Mouse (Mus musculus) forelimb bud, embryonic 11.5 days (tissue): ENCODE data around the gene Fndc7.
"Not testable (repeated sequence)": the region's sequence is repeated elsewhere in the genome, so short reads cannot be mapped to it uniquely, and the experiment has no call there.

ENCODE experiments used
- DNase-seq: peaks from one replicate; pipeline ENCODE4 v3.0.0-alpha.2; 2012; ENCODE audit warnings: low read depth, low spot score

The Fndc7 gene

GRCm38 (mm10) chr3:108855864-108856263 lies 33.9 kb downstream of the Fndc7 start:
- DNase-seq, result no peak

DNA sequence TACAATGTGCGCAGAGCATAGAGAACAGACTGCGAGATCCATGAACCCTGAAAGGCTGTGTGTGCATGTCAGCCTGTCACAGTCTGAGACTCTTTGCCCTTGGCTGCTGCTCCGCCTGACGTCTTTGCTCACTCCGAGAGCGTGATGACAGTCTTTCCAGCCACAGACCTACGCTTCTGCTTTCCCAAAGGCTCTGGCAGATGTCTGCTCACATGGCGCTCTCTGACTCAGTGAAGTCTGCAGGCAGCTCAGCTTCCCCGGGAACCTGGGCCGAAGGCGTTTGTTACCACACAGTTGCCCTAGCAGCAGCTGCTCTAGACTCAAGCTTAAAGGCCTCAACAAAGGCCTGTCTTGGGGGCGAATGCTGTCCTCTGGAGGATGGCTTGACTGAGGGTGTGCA lies 34.4 kb downstream of the Fndc7 start:
- no peak for DNase-seq

DNA sequence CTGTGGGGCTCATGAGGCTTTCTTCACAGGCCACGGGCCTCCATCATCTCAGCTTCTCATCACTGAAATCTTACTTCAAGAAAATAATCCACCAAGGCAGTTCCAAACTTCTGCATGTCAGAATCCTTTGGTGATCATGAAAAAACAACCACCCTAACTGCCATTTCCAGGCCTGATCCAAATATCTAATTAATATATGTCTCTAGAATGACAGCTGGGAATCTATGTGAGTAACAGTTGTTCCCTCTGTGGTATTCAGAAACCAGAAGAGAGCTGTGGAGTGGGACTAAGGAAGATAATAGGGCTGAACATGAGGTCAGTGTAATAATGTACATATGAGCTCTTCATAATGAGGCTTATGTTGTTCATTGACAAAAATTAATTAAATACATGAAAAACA lies 36.5 kb downstream of the Fndc7 start:
- DNase-seq, result no peak

DNA sequence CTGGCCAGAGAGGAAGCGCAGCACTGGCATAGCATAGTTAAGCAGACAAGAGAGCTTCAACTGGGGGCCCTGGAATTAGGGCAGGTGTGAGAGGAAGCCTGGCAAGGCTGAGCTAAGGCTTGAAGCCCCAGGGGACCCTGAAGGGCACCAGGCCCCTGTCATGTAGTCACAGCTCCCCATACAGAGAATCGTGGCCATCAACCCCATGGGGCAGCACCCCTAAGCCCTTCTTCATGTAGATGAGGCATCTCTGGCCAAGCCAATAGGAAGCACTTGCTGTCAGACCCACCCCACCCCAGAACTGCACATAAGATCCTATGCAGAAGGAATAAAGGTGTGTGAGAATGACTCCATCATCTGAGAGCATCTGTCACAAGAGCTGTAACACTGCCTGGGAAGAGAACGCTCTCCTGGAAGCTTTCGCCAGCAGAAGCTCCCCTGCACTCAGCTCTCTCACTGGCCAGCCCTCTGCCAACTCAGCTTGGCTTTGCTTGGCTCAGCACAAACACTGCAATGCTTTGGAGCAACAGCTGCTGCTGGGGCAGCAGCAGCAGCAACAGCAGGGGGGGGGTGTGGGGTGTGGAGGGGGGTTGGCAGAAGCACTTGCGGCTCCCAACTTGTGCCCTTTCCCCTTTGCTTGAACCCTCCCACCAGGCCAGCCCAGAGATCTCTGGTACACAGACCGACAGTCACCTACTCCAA lies 37.7 kb downstream of the Fndc7 start:
- DNase-seq, result no peak

DNA sequence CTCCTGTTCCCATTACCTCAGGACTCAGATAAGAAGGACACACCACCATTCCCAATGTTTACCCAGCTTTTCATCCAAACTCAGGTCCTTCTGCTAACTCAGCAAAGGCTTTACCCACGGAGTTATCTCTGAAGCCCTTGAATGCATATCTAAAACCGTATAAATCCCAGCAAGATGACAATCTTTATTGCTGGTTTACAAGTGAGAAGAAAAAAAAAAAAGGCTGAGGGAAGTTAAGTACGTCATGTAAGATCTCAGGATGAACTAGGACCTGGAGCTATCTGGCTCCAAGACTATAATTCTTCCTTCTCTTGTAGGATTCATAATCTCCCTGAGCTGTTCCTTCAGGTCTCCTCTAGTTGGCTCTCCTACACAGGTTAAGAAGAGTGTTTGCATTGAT lies 38.3 kb downstream of the Fndc7 start:
- no peak for DNase-seq

DNA sequence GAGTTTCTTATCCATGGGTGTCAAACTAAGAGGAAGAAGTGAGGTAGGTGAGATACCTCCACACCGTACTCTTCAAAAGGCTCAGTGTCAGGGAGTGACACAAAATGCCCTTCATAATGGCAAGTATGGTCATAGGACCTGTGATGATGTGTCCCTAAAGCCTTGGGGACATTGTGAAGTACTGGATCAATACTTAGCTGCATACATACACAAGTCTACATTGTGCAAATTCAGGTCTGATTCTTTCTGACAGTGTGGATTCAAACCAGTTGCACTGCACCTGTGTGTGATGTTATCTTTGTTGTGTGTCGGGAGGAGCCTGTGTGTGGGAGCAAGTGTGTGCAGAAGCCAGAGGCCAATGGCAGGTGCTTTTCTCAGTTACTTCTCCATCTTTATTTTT lies 38.7 kb downstream of the Fndc7 start:
- no peak for DNase-seq

DNA sequence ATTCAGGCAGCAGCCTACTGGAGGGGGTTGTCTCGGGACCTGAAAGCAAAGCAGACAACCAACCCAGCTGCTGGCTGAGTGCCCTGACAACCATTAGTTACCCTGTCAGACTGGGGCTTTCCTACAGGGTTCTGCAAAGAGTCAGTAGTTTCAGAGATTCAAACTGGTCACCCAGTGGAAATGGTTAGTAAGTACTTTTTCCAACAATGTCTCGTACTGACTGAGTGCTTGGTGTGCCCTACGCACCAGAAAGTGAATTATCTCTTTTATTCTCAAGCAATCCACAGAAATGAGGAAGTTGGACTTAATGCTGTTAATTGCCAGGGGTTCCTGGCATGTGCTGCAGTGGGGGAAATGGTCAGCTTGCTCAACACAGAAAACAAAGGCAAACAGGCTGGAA lies 39.3 kb downstream of the Fndc7 start:
- no peak for DNase-seq

GRCm38 (mm10) chr3:108846616-108847015 lies 43.2 kb downstream of the Fndc7 start:
- no peak for DNase-seq

DNA sequence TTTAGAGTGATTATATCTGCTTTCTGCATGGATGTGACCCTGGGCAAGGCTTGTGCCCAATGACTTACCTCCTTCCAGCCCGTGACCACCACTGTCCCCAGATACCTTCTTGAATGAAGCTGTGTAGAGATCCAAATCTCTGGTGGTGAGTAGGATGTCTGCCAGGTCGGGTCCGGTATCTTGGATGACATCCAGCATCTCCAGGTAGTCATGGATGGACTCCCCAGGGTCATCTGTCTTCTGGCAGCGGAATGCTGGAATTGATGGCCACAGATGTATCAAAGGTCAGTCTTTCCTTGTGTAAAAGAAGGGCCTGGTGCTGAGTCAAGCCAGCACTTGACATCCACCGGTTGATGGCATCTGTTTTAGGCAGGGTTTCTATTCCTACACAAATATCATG lies 45.3 kb downstream of the Fndc7 start:
- no peak for DNase-seq

DNA sequence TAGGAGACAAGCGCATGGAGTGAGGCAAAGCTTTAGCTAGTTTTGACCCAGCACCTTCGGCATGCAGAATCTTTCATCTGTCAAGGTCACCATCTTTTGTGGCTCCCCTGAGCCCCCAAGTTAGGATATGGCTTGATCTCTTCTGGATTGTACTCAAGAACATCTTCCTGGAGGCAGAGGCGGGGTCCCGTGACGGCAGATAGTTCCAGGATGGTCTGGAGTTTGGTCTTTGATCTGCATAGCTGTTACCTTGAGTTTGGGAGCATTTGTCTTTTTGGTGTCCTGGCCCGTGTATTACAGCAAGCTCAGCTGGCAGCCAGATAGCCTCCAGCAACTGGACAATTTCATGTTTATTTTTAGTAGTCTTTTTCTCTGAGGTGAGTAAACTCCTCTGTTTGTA lies 45.8 kb downstream of the Fndc7 start:
- no peak for DNase-seq

GRCm38 (mm10) chr3:108840716-108841054 lies 49.1 kb downstream of the Fndc7 start:
- DNase-seq, result no peak

- peak; percentile 97 for DNase-seq
These were observed 49.6 kb downstream of the Fndc7 start, which contains the start of gene Stxbp3 for GRCm38 (mm10) chr3:108840000-108840715. TSS of gene Stxbp3 (minus strand) at chr3:108840526.

GRCm38 (mm10) chr3:108839647-108839999 lies 50.2 kb downstream of the Fndc7 start:
- DNase-seq, result no peak

GRCm38 (mm10) chr3:108838980-108839379 lies 50.8 kb downstream of the Fndc7 start:
- DNase-seq, result no peak

GRCm38 (mm10) chr3:108836931-108837330 lies 52.9 kb downstream of the Fndc7 start:
- DNase-seq, result no peak

GRCm38 (mm10) chr3:108833717-108834116 lies 56.1 kb downstream of the Fndc7 start:
- not testable (repeated sequence) for DNase-seq

DNA sequence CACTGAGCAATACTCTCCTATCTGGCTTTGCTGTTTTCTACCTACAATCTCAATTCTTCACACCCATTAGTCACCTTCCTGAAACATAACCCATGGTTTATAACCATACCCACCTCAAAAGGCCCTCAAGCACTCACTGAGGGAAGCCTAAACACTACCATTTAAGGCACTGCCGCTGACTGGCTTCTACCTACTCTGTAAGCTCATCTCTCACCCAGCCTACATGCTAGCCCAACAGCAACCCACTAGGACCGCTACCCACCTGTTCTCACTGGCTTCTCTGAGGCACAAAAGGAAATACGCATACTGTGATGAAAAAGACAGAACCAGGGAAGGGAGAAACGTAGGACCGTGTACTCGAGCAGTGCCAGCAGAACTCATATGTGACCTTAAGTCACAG lies 58.1 kb downstream of the Fndc7 start:
- no peak for DNase-seq

- DNase-seq, result peak; percentile 7
These were observed 59.3 kb downstream of the Fndc7 start for GRCm38 (mm10) chr3:108830493-108830892.

DNA sequence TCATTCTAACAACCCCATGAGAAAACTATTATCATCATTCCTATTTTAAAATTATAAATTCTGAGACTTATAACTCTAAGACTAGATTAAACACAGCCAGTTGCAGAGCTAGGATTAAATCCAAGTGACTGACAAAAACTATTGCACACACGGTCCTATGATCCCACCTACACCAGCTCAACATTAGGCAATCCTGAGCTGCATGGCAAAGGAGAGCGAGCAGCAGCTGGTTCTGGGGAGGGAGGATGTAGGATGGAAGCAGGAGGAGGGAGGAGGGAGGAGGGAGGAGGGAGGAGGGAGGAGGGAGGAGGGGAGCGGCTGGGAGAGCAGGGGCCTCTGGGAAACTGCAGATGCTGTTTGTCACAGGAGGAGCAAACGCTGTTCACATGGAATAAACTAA lies 74.2 kb downstream of the Fndc7 start:
- DNase-seq, result no peak

DNA sequence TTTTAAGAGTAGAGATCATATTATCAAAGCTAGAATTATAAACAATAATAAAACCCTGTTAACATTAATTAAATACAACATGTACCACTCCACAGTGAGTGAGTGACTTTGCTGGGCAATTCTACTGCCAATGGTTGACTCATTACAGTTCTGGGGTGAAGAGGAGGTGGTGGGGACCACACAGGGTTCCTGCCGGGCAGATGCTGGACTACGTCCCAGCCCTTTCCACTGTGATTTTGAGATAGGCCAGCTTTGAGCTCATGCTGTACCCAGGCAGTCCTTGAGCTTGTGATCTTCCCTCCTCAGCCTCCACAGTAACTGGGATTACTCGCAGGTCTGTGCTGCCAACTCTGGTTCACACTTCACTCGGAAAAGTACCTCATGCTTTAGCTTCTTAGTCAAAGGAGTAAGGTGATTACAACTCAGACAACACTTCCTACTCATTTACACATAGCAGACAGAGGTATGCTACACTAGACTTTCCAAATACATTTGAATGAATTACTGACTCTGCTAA lies 79.0 kb downstream of the Fndc7 start:
- no peak for DNase-seq

- no peak for DNase-seq
These were observed 84.2 kb downstream of the Fndc7 start for GRCm38 (mm10) chr3:108805622-108806021.
